Mouse (Mus musculus) WW6 (cell line): ENCODE measurements around the gene Auts2.

Experiments used
- DNase-seq: peaks from one replicate; pipeline ENCODE4 v3.0.0-alpha.2; 2013; ENCODE audit warnings: low read depth, low spot score

The Auts2 gene

GRCm38 (mm10) chr5:131677518-131677917, 865.6 kb downstream of the Auts2 start:
- DNase-seq: no peak

DNA sequence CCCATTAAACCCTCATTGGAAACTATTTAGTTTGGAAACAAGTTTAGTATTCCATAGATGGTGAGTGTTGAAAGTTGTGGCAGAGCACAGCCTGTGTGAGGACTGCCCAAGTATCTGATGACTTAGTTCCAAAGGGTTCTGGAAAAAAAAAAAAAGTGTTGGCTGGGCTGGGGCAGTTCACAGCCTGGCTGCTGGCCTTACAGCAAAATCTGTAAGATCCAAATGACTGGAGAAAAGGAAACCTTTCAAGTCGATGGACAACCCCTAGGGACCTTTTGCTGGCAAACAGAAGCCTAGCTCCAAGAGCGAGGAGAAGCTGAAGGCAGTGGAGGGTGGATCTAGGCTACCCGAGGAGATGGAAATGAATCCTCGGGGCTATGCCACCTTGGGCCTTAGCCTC, 869.4 kb downstream of the Auts2 start:
- no peak for DNase-seq

DNA sequence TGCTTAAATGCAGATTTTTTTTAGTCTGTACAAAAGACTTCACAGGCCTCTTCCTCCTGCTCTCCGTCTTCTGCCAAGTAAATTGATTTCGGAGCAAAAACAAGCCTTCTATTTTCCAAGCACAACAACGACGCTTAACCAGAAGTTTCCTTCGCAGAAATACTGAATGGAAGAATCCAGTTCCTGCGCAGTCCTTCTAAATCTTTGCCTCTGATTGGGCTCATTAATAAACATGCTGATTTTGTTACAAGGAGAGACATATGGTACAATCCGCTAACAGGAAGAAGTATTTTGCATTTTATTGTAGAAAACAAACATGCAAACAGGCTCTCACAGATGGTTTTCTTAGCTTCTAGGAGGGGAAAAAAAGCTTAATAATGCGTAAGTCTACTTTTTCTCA, 878.1 kb downstream of the Auts2 start:
- no peak for DNase-seq

DNA sequence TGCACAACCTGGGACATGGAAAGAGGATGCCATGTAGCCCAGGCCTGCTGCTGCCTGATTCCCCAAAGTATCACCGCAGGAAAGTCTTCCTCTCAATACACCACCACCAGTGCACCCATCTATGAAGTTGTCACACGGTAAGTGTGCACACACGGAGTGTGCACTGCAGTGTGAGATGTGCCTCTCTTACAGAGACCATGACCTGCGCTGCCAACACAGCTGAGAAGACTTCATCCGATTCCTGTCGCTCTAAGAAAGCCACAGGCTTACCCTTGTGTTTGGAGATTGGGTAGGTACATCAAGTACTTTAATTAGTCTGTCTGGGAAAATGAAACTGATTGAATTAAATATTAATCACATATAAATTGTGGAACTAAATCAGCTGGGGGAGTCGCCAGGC, 878.5 kb downstream of the Auts2 start:
- DNase-seq: no peak

DNA sequence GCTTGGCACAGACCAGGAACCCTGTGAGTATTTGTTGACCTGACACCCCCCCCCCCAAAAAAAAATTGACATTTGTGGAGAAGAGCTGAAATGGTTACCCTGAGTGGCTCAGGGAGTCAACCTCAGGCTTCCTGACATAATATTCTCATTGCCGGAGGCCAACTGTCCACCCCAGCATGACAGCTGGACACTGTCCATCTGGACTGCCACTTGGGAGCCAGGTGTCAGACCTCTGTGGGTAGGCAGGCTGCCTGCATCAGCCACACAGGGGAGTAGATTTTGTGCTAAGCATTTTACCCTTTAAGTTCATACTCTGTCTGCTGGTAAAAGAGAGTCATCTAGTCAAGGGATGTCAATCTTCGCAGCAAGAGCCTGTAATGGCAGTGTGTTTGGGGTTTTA, 880.5 kb downstream of the Auts2 start:
- DNase-seq: no peak

- DNase-seq: no peak
These were observed 884.2 kb downstream of the Auts2 start for GRCm38 (mm10) chr5:131658822-131659515.

DNA sequence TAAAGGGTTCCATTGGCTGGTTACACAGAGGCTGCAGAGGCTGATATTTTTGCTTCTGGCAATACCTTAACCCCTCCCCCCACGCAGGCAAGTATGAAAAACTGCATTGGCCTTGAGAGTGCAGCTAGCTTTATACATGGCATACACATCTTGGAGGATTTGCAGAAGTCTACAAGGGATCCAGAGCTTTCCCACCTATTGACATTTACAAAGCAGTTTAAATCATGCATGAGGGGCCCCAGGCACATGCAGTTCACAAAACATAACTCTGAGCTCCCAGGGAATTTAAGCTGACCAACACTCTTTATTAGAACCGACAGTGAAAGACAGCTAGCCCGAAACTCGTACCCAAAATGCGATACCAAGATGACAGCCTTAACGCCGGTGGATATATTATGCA, 888.9 kb downstream of the Auts2 start:
- no peak for DNase-seq

DNA sequence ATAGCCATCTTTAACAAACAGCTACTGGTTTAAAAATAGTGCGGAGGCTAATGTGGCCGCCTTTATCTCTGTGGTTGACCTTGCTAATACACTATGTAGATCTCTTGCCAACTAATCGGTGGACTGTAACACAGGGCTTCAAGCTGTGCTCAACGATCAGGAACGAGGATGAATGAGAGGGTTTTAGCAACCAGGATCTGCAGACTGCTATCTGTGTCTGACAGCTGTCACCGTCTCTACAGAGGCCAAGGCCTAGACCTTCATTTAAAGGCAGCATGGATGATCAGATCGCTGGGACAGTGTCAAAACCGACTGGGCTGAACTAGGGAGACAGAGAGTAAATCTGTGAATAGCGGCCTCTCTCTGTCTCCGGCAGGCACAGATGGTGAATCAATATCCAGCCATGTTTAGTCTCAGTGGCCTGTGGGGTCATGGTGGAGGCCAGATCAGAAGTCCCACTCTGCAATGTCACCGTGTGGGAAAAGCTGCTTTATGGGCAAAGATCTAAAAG, 892.7 kb downstream of the Auts2 start:
- no peak for DNase-seq

DNA sequence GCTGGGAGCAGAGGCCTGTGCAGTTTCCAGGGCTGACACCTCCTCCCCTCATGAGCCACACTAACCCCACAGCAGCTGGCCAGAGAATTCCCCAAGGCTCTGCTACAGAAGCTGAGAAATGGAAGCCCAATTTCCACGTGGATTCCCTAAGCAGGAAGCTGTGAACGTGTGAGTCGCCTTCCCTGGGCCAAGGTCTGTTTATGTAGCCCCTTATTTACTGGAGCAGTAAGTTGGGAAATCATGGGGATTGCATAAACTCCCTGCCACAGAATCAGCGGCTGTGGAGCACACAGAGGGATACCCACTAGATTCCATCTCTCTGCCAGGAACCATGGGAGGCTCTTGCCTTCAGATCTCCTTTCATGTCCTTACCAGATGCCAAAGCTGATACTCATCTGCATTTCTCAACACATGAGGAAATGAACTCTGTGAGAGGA, 895.4 kb downstream of the Auts2 start:
- DNase-seq: no peak

- DNase-seq: no peak
These were observed 896.0 kb downstream of the Auts2 start for GRCm38 (mm10) chr5:131647104-131647682.

GRCm38 (mm10) chr5:131646192-131646775, 896.9 kb downstream of the Auts2 start:
- no peak for DNase-seq

DNA sequence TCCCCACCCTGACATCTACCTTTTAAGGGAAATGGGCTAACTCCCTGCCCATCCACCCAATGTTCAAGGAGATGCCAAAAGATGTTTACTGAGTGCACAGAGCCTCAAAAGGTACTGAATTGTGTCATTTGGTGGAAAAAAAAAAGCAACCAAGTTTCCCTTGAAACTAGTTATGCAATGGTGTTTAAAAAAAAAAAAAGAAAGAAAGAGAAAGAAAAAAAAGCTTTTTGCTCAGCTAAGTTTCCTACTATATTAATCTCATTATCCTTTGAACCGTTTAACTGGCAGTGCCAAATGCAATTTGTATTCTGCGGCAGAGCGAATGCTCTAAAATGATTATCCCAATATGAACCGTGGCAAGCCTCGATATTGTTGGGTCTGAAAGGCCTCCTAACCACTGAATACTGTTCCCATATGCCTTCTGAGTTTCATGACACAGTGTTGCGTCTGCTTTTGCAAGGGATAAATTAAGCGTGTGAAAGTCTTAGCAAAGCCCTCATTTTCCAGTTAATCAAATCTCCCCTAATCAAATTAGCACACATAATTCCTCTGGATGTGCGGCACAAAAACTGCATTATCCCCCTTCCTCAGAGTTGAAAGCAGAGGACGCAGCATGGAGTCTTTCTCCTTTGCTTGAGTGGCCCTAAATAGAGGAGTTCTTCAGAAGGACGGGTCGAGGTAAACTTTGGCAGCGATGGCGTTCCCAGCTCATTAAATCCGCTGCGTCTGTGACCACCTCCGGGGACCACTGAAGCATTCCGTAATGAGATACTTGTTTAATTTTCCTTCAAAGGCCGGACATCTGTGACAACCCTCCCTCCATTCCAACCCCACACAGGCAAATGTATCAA, 897.6 kb downstream of the Auts2 start:
- DNase-seq: no peak

- DNase-seq: no peak
These were observed 898.8 kb downstream of the Auts2 start for GRCm38 (mm10) chr5:131644331-131644730.

DNA sequence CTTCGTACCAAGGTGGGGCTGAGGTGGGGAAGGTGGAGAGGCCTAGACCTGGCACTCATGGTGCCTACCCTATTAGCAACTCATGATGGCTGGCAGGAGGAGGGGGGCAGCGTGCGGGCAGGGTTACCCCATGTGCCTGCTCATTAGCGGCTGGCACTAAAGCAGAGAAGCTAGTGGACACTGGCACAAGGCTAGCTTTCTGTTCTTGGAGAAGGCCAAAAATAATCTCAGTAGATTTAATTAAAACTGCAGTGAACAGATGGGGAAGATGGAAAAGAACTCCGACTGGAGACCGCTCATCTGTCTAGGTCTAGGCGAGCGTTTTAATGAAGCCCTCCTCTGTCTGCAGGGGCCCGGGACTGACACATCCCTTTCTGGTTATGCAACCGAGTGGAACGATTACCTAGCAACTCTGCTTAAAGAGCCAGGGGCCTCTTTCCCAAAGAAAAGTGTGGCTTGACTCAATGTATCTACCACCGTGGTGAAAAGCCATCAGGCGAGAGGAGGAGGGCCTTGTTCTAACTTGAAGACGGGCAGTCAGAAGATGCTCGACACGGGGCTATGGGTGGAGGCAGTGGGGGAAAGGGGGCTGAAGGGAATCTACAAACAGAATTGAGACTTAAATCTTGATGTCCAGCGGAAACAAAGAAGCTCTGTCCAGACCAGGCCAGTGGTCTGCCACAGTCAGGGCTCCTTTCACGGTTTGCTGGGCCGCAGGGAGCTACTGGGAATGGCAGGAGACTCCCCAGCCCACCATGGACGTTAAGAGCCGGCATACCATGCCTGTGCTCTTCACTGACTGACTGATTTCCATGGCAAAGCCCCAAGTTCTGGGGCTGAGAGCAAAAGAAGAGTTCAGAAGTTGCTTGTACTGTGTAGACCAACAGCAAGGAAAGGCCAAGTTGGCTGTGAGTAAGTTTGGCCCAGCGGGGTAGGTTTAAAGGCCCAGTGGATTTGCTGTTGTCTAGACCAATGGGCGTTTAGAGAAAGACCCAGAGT, 899.7 kb downstream of the Auts2 start:
- DNase-seq: no peak

GRCm38 (mm10) chr5:131642752-131643151, 900.4 kb downstream of the Auts2 start:
- no peak for DNase-seq

DNA sequence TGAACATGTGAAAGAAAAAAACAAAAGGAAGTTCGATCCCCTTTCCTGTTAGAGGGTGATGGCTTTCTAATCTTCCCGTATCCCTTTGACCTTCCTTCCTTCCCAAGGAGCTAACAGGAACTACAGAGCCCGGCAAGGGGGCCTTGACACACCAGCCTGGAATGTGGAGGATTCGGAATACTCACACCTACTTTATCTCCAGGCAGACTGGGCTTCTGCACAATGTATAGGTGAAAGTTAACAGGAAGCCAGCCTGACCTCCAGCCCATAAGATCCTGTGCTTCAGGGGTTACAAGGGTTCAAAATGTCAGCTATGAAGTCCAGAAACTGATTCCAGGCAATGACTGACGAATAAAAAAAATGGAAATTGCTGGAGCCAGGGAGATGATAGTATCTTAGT, 906.7 kb downstream of the Auts2 start:
- no peak for DNase-seq

DNA sequence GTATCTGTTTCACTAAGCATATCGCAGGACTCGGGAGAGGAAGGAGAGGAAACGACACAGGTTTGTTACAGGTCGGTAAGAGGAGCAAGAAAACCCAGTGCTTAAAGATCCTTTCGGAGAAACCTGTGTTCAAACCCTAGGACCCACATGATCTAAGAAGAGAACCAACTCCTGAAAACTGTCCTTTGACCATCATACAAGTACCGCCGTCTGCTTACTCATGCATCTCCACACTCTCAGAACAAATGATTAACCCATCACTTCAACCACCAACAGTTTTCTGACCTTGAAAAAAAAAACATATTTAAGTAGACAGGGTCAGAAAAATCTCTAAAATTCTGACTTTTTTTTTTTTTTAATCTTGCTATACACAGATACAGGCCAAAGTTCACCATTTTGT, 908.4 kb downstream of the Auts2 start:
- no peak for DNase-seq

GRCm38 (mm10) chr5:131631998-131632379, 911.2 kb downstream of the Auts2 start:
- DNase-seq: no peak

DNA sequence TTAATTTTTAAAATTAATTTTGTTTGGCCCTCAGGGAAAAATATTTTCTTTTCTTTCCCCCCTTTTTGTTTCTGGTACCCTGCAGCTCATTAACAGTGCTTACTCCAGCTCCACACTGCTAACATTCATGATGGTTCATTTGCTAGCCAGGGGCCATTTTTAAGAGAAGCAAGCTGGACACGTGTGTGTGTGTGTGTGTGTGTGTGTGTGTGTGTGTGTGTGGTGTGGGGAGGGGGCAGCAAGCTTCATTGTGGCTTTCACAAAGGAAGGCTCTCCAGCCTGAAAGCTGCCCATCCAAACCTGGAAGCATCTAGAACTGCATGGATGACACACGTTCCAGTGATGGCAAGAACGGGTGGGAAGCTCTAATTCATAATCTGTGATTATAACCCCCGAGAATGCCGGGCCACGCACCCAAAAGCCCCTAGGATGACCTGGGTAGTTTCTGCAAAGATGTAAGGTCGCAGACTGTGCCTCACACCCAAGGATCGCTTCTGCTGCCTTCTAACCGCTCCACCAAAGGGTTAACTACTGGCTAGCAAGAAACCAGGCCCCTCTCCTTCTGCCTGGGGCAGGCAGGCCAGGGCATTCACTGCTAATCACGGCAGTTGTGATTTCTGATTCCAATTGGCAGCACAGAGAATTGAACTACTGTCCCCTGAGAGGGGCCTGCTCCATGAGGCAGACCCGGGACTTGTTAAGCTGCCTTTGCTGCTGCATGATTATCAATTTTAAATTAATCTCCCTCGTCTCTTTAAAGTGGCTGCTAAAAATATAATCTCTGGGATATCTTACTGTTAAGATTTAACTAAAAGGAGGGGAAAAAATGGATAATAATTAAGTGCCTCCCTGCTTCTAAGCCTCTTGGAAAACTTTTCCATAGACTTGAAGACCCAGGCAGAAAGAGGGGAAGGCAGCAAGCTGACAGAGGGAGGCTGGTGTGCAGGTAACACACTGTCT, 911.8 kb downstream of the Auts2 start:
- DNase-seq: no peak

DNA sequence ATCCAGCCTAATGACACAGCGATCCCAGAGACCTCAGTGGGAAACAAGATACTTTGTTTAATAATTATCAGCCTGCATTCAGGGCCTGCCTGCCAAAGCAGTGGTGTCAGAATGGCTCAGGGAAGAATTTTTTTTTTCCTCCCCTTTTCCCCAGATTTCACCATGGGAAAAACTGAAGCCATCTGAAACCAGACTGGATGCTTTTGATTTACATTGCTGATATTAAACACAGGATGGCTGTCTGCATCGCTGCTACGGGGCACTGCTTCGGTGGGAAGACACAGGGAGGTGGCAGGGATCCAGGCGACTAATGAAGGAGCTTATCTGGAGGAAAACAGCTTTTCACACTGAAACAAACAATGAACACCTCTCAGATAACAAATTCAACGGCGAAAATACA, 912.6 kb downstream of the Auts2 start:
- DNase-seq: no peak
